Mouse (Mus musculus): ENCODE data around the gene Rev1.

Gene Rev1

GRCm38 (mm10) chr1:38062156-38062555 lies 67.4 kb downstream of the Rev1 start:
- DNase-seq = peak; percentile 21 to 49

- DNase-seq = no peak
Measured at GRCm38 (mm10) chr1:38058417-38058816, 71.2 kb downstream of the Rev1 start.

- DNase-seq = no peak
Measured at GRCm38 (mm10) chr1:38055176-38055575, 74.4 kb downstream of the Rev1 start.

GRCm38 (mm10) chr1:38049562-38049961 lies 80.0 kb downstream of the Rev1 start:
- DNase-seq = no peak

GRCm38 (mm10) chr1:38048121-38048520 lies 81.5 kb downstream of the Rev1 start:
- peak in 1 of 2 experiments; percentile 18 for DNase-seq

GRCm38 (mm10) chr1:38038898-38039297 lies 90.7 kb downstream of the Rev1 start:
- no peak for DNase-seq

GRCm38 (mm10) chr1:38037375-38037774 lies 92.2 kb downstream of the Rev1 start:
- no peak for DNase-seq

- no peak for DNase-seq
Measured at GRCm38 (mm10) chr1:38035521-38035920, 94.1 kb downstream of the Rev1 start.

- DNase-seq = no peak
Measured at GRCm38 (mm10) chr1:38031391-38031790, 98.2 kb downstream of the Rev1 start.

GRCm38 (mm10) chr1:38027301-38027700 lies 102.3 kb downstream of the Rev1 start:
- DNase-seq = no peak

- no peak for DNase-seq
Measured at GRCm38 (mm10) chr1:38014551-38015203, 114.9 kb downstream of the Rev1 start.

GRCm38 (mm10) chr1:38012509-38012908 lies 117.1 kb downstream of the Rev1 start:
- DNase-seq = no peak

- no peak for DNase-seq
Measured at GRCm38 (mm10) chr1:38012104-38012503, 117.5 kb downstream of the Rev1 start.

GRCm38 (mm10) chr1:38011647-38012046 lies 118.0 kb downstream of the Rev1 start:
- DNase-seq = no peak

- no peak for DNase-seq
Measured at GRCm38 (mm10) chr1:38006741-38007140, 122.9 kb downstream of the Rev1 start.

GRCm38 (mm10) chr1:38003046-38003445 lies 126.6 kb downstream of the Rev1 start:
- no peak for DNase-seq

Data from cerebellum, postnatal 36 days (tissue).